Mouse (Mus musculus) neural tube, embryonic 12.5 days (tissue): ENCODE measurements around the gene Isy1. TPM values are rescaled to one million over a fixed set of nuclear protein-coding genes. Genes with fewer than 3 reads are reported as not detected.

Experiments used
- ATAC-seq: fragments of 200-750 bp; cut with Nextera tagmentation; 2 replicates; pipeline ENCODE4 v1.8.0; 2017; ENCODE audit warnings: low read depth, mild to moderate bottlenecking, moderate TSS enrichment, moderate library complexity; ENCODE audit not compliant: low FRiP score
- H3K27ac ChIP-seq: fragments of 300-500 bp; sonication (generic); 2 replicates; pipeline ENCODE4 v1.5.1; 2016
- H3K27me3 ChIP-seq: fragments of 300-500 bp; sonication (generic); replicated peaks from 2 replicates; pipeline ENCODE4 v1.6.1; 2016; ENCODE audit warnings: mild to moderate bottlenecking
- H3K36me3 ChIP-seq: fragments of 300-500 bp; sonication (generic); 2 replicates; pipeline ENCODE4 v1.6.1; 2016; ENCODE audit warnings: mild to moderate bottlenecking
- H3K4me1 ChIP-seq: fragments of 300-500 bp; sonication (generic); 2 replicates; pipeline ENCODE4 v1.6.1; 2016
- H3K4me2 ChIP-seq: fragments of 300-500 bp; sonication (generic); replicated peaks from 2 replicates; pipeline ENCODE4 v1.6.1; 2016; ENCODE audit warnings: mild to moderate bottlenecking
- H3K4me3 ChIP-seq: fragments of 300-500 bp; sonication (generic); 2 replicates; pipeline ENCODE4 v1.5.1; 2016
- H3K9ac ChIP-seq: fragments of 300-500 bp; sonication (generic); 2 replicates; pipeline ENCODE4 v1.6.1; 2016; ENCODE audit warnings: mild to moderate bottlenecking
- H3K9me3 ChIP-seq: fragments of 300-500 bp; sonication (generic); 2 replicates; pipeline ENCODE4 v1.6.1; 2016; ENCODE audit warnings: mild to moderate bottlenecking
- WGBS: fragments of 180-500 bp; shearing (Covaris S2); methylation state at CpG from one replicate; pipeline ENCODE4 v1.1.7; 2016; 5-methylcytosine and 5-hydroxymethylcytosine counted together
- polyA plus RNA-seq: library from polyadenylated mRNA; unstranded; fragments of >200 nt; fragmentation: Nextera tagmentation; extraction: Ambion mirVana; gene quantifications from 2 replicates; pipeline ENCODE4 v1.2.1, GENCODE M21; 2016

Isy1 gene
- polyA plus RNA-seq = 43.9 and 44.5 TPM in 2 replicates

- peak; percentile 97 for ATAC-seq
- under 1% methylated on average over 46 of the region's 46 CpGs for WGBS
- no peaks in the 10 kb centered on the region for H3K27me3 ChIP-seq
- H3K36me3 ChIP-seq = peaks cover 33% of the 10 kb centered on the region
- H3K4me1 ChIP-seq = peaks cover 10% of the 10 kb centered on the region; the same call in 1 of the 2 replicates
- H3K9me3 ChIP-seq = no peaks in the 10 kb centered on the region
- H3K27ac ChIP-seq = peak within 1 kb of the TSS; percentile 85
- H3K9ac ChIP-seq = peak within 1 kb of the TSS; percentile 73
- peak within 1 kb of the TSS; percentile 82 for H3K4me2 ChIP-seq
- H3K4me3 ChIP-seq = peak within 1 kb of the TSS; percentile 64
Observed at GRCm38 (mm10) chr6:87838551-87839197, at the start of gene Isy1. Gene Isy1 (minus strand): TSS chr6:87838798.

GRCm38 (mm10) chr6:87887594-87888233, 49.1 kb upstream of the Isy1 start, which contains the start of gene Copg1:
Gene Copg1 (plus strand): TSS chr6:87887814.
- Histone ChIP-seq H3K36me3 (peaks cover 33% of the 10 kb centered on the region), H3K27me3 (no peaks in the 10 kb centered on the region), H3K27ac (no peak within 1 kb of the TSS; the same call in 1 of the 2 replicates)

GRCm38 (mm10) chr6:87886721-87887120, 48.1 kb upstream of the Isy1 start:
- no peak overlapping the region for H3K27ac ChIP-seq
- no peak overlapping the region for H3K9ac ChIP-seq
- H3K9me3 ChIP-seq = no peaks in the 10 kb centered on the region
- ATAC-seq = no peak
- H3K4me2 ChIP-seq = no peak overlapping the region
- H3K4me3 ChIP-seq = no peak overlapping the region
- peaks cover 23% of the 10 kb centered on the region for H3K36me3 ChIP-seq
- no peaks in the 10 kb centered on the region for H3K27me3 ChIP-seq
- peaks cover 10% of the 10 kb centered on the region for H3K4me1 ChIP-seq
- 98% methylated on average over 1 of the region's 1 CpGs for WGBS

More at GRCm38 (mm10) chr6:87887594-87888233, 49.1 kb upstream of the Isy1 start, which contains the start of gene Copg1:
- H3K4me3 ChIP-seq = peak within 1 kb of the TSS; percentile 54
- no peaks in the 10 kb centered on the region for H3K9me3 ChIP-seq
- H3K4me2 ChIP-seq = peak within 1 kb of the TSS; percentile 70
- H3K4me1 ChIP-seq = peaks cover 10% of the 10 kb centered on the region
- H3K9ac ChIP-seq = peak within 1 kb of the TSS; percentile 86
- under 1% methylated on average over 31 of the region's 31 CpGs for WGBS
- peak; percentile 95 for ATAC-seq

GRCm38 (mm10) chr6:87882816-87883215, 44.2 kb upstream of the Isy1 start:
- no peak for ATAC-seq
- WGBS = 65% methylated on average over 4 of the region's 4 CpGs
- H3K27ac ChIP-seq = no peak overlapping the region
- H3K4me1 ChIP-seq = no peaks in the 10 kb centered on the region
- H3K27me3 ChIP-seq = no peaks in the 10 kb centered on the region
- H3K9me3 ChIP-seq = no peaks in the 10 kb centered on the region
- no peak overlapping the region for H3K4me3 ChIP-seq
- no peaks in the 10 kb centered on the region for H3K36me3 ChIP-seq
- H3K9ac ChIP-seq = no peak overlapping the region
- H3K4me2 ChIP-seq = no peak overlapping the region

- Histone ChIP-seq H3K4me2 (no peak overlapping the region), H3K9ac (no peak overlapping the region), H3K36me3 (no peaks in the 10 kb centered on the region), H3K4me1 (no peaks in the 10 kb centered on the region), H3K27ac (no peak overlapping the region), H3K27me3 (no peaks in the 10 kb centered on the region), H3K9me3 (no peaks in the 10 kb centered on the region), H3K4me3 (no peak overlapping the region)
- 85% methylated on average over 3 of the region's 3 CpGs for WGBS
- no peak for ATAC-seq
Observed at GRCm38 (mm10) chr6:87882221-87882620, 43.6 kb upstream of the Isy1 start.

- no peak overlapping the region for H3K27ac ChIP-seq
- no peak overlapping the region for H3K9ac ChIP-seq
- H3K9me3 ChIP-seq = no peaks in the 10 kb centered on the region
- WGBS = 74% methylated on average over 3 of the region's 3 CpGs
- H3K4me2 ChIP-seq = no peak overlapping the region
- H3K27me3 ChIP-seq = no peaks in the 10 kb centered on the region
- no peak for ATAC-seq
- no peaks in the 10 kb centered on the region for H3K4me1 ChIP-seq
- H3K4me3 ChIP-seq = no peak overlapping the region
- no peaks in the 10 kb centered on the region for H3K36me3 ChIP-seq
Observed at GRCm38 (mm10) chr6:87879628-87880027, 41.0 kb upstream of the Isy1 start.

- WGBS = 51% methylated on average over 4 of the region's 4 CpGs
- H3K9ac ChIP-seq = no peak overlapping the region
- ATAC-seq = no peak
Observed at GRCm38 (mm10) chr6:87879010-87879409, 40.4 kb upstream of the Isy1 start.

GRCm38 (mm10) chr6:87876068-87876643, 37.6 kb upstream of the Isy1 start:
- Histone ChIP-seq H3K4me2 (no peak overlapping the region), H3K4me1 (no peaks in the 10 kb centered on the region), H3K9me3 (no peaks in the 10 kb centered on the region), H3K4me3 (no peak overlapping the region), H3K27ac (no peak overlapping the region), H3K9ac (no peak overlapping the region), H3K36me3 (no peaks in the 10 kb centered on the region), H3K27me3 (no peaks in the 10 kb centered on the region)
- WGBS = 76% methylated on average over 13 of the region's 13 CpGs
- no peak for ATAC-seq

More at GRCm38 (mm10) chr6:87879010-87879409, 40.4 kb upstream of the Isy1 start:
- Histone ChIP-seq H3K4me1 (no peaks in the 10 kb centered on the region), H3K27ac (no peak overlapping the region), H3K9me3 (no peaks in the 10 kb centered on the region), H3K4me2 (no peak overlapping the region), H3K4me3 (no peak overlapping the region), H3K27me3 (no peaks in the 10 kb centered on the region), H3K36me3 (no peaks in the 10 kb centered on the region)

GRCm38 (mm10) chr6:87875562-87875961, 37.0 kb upstream of the Isy1 start:
- no peak overlapping the region for H3K9ac ChIP-seq
- no peak overlapping the region for H3K4me2 ChIP-seq
- no peak overlapping the region for H3K4me3 ChIP-seq
- no peak for ATAC-seq
- no peak overlapping the region for H3K27ac ChIP-seq
- H3K4me1 ChIP-seq = no peaks in the 10 kb centered on the region
- H3K27me3 ChIP-seq = no peaks in the 10 kb centered on the region
- 85% methylated on average over 7 of the region's 7 CpGs for WGBS
- H3K36me3 ChIP-seq = no peaks in the 10 kb centered on the region
- H3K9me3 ChIP-seq = no peaks in the 10 kb centered on the region

- no peak overlapping the region for H3K4me2 ChIP-seq
Observed at GRCm38 (mm10) chr6:87875083-87875482, 36.5 kb upstream of the Isy1 start.

GRCm38 (mm10) chr6:87873963-87874362, 35.4 kb upstream of the Isy1 start:
- H3K27ac ChIP-seq = no peak overlapping the region
- ATAC-seq = no peak
- no peak overlapping the region for H3K4me2 ChIP-seq
- no peaks in the 10 kb centered on the region for H3K9me3 ChIP-seq
- H3K4me3 ChIP-seq = no peak overlapping the region
- no peaks in the 10 kb centered on the region for H3K4me1 ChIP-seq
- H3K27me3 ChIP-seq = no peaks in the 10 kb centered on the region
- WGBS = 82% methylated on average over 2 of the region's 2 CpGs
- H3K36me3 ChIP-seq = no peaks in the 10 kb centered on the region
- no peak overlapping the region for H3K9ac ChIP-seq

More at GRCm38 (mm10) chr6:87875083-87875482, 36.5 kb upstream of the Isy1 start:
- 80% methylated on average over 1 of the region's 1 CpGs for WGBS
- Histone ChIP-seq H3K27me3 (no peaks in the 10 kb centered on the region), H3K9me3 (no peaks in the 10 kb centered on the region), H3K4me3 (no peak overlapping the region), H3K4me1 (no peaks in the 10 kb centered on the region), H3K27ac (no peak overlapping the region), H3K9ac (no peak overlapping the region), H3K36me3 (no peaks in the 10 kb centered on the region)
- ATAC-seq = no peak

GRCm38 (mm10) chr6:87873104-87873503, 34.5 kb upstream of the Isy1 start:
- no peak overlapping the region for H3K4me3 ChIP-seq
- WGBS = 62% methylated on average over 1 of the region's 1 CpGs
- H3K27me3 ChIP-seq = no peaks in the 10 kb centered on the region
- no peaks in the 10 kb centered on the region for H3K9me3 ChIP-seq
- no peaks in the 10 kb centered on the region for H3K4me1 ChIP-seq
- no peak overlapping the region for H3K4me2 ChIP-seq
- H3K27ac ChIP-seq = no peak overlapping the region
- no peaks in the 10 kb centered on the region for H3K36me3 ChIP-seq
- no peak for ATAC-seq
- H3K9ac ChIP-seq = no peak overlapping the region
